Mouse (Mus musculus): ENCODE measurements around the gene Slc28a1. TPM values are rescaled to one million over a fixed set of nuclear protein-coding genes. Genes with fewer than 3 reads are reported as not detected.

Slc28a1 gene
- polyA plus RNA-seq, 1 experiment: not detected

DNA sequence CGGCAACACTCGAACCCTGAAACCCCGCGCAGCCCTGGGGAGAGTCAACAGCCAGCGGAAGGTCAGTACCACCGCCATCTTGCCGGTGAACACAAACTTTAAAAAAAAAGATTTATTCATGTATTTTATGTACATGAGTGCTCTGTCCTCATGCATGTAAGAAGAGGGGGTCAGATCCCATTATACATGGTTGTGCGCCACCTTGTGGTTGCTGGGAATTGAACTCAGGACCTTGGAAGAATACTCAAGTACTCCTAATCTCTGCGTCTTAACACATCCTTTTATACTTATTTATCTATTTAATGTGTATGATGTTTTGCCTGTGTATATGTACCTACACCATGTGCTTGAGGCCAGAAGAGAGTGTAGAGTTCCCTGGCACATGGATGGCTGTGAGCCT lies 47.1 kb downstream of the Slc28a1 start:
- no peak overlapping the region for H3K4me2 ChIP-seq (ENCODE audit: low read depth)
- no peak overlapping the region for H3ac ChIP-seq (ENCODE audit: control insufficient read depth, insufficient read length)
- H3K79me2 ChIP-seq (ENCODE audit: control insufficient read depth, insufficient read depth): no peaks in the 10 kb centered on the region
- TF ChIP-seq CEBPB (IDR thresholded peaks at IDR 0.05; ENCODE audit: insufficient read depth, poor library complexity, severe bottlenecking) (no peak), TCF12 (IDR thresholded peaks at IDR 0.05; ENCODE audit: insufficient read depth, poor library complexity, severe bottlenecking) (no peak), MYOD1 (IDR thresholded peaks at IDR 0.05; ENCODE audit: control insufficient read depth in 1 of 3, insufficient read length in 2 of 3, low read depth in 2 of 3) (no peak), TCF3 (IDR thresholded peaks at IDR 0.05; ENCODE audit: insufficient read length, low read depth) (no peak), E2F4 (IDR thresholded peaks at IDR 0.05; ENCODE audit: insufficient read depth) (no peak), SRF (IDR thresholded peaks at IDR 0.05; ENCODE audit: control insufficient read depth, insufficient read length, low read depth) (no peak), POLR2A (IDR thresholded peaks at IDR 0.05; ENCODE audit: insufficient read length, low read depth) (no peak), USF1 (IDR thresholded peaks at IDR 0.05; ENCODE audit: low read depth) (no peak), REST (IDR thresholded peaks at IDR 0.05; ENCODE audit: insufficient read depth, insufficient read length) (no peak), POLR2AphosphoS2 (IDR thresholded peaks at IDR 0.05; ENCODE audit: insufficient read length, low read depth) (no peak), MAX (IDR thresholded peaks at IDR 0.05; ENCODE audit: low read depth) (no peak), MYOG (IDR thresholded peaks at IDR 0.05; ENCODE audit: control insufficient read depth in 1 of 3, insufficient read depth in 1 of 3, insufficient read length in 2 of 3, low read depth in 2 of 3) (no peak)
- no peak overlapping the region for H3K4me3 ChIP-seq
- H3K27me3 ChIP-seq (ENCODE audit: control insufficient read depth, insufficient read depth, insufficient read length): peaks cover 5% of the 10 kb centered on the region
- no peaks in the 10 kb centered on the region for H3K36me3 ChIP-seq (ENCODE audit: control insufficient read depth, insufficient read depth)

DNA sequence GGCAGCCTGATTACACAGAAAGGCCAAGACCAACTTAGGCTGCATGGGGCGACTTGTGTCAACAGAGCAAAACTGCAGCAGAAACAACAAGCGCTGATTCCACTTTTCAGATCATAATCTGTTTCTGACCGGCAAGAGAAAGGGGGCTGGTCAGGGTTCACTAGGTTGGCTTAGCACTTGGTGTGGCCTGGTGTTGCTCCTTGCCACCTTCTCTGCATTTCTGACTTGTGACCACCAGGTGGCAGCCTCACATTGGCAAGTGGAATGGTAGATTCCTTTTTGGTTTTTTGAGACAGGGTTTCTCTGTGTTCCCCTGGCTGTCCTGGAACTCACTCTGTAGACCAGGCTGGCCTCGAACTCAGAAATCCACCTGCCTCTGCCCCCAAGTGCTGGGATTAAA lies 47.7 kb downstream of the Slc28a1 start:
- Histone ChIP-seq H3K27me3 (ENCODE audit: control insufficient read depth, insufficient read depth, insufficient read length) (no peaks in the 10 kb centered on the region), H3K4me2 (ENCODE audit: low read depth) (no peak overlapping the region), H3ac (ENCODE audit: control insufficient read depth, insufficient read length) (no peak overlapping the region), H3K79me2 (ENCODE audit: control insufficient read depth, insufficient read depth) (no peaks in the 10 kb centered on the region), H3K36me3 (ENCODE audit: control insufficient read depth, insufficient read depth) (no peaks in the 10 kb centered on the region), H3K4me3 (no peak overlapping the region)
- TF ChIP-seq REST (IDR thresholded peaks at IDR 0.05; ENCODE audit: insufficient read depth, insufficient read length) (no peak), E2F4 (IDR thresholded peaks at IDR 0.05; ENCODE audit: insufficient read depth) (no peak), POLR2A (IDR thresholded peaks at IDR 0.05; ENCODE audit: insufficient read length, low read depth) (no peak), USF1 (IDR thresholded peaks at IDR 0.05; ENCODE audit: low read depth) (no peak), TCF12 (IDR thresholded peaks at IDR 0.05; ENCODE audit: insufficient read depth, poor library complexity, severe bottlenecking) (no peak), CEBPB (IDR thresholded peaks at IDR 0.05; ENCODE audit: insufficient read depth, poor library complexity, severe bottlenecking) (no peak), MYOD1 (IDR thresholded peaks at IDR 0.05; ENCODE audit: control insufficient read depth in 1 of 3, insufficient read length in 2 of 3, low read depth in 2 of 3) (no peak), TCF3 (IDR thresholded peaks at IDR 0.05; ENCODE audit: insufficient read length, low read depth) (no peak), SRF (IDR thresholded peaks at IDR 0.05; ENCODE audit: control insufficient read depth, insufficient read length, low read depth) (no peak), MAX (IDR thresholded peaks at IDR 0.05; ENCODE audit: low read depth) (no peak), MYOG (IDR thresholded peaks at IDR 0.05; ENCODE audit: control insufficient read depth in 1 of 3, insufficient read depth in 1 of 3, insufficient read length in 2 of 3, low read depth in 2 of 3) (no peak)

DNA sequence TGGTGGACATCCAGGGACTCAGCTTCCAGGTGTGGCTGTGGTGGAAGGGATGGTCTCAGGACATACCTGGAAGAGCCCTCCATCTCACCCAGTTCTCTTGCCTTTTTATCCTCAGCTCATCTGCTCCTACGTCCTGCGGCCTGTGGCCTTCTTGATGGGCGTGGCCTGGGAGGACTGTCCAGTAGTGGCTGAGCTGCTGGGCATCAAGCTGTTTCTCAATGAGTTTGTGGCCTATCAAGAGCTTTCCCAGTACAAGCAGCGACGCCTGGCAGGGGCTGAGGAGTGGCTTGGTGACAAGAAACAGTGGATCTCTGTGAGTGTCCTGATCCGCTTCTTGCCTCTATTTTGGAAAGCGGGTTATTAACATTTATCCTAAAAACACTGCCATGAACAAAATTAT lies 49.8 kb downstream of the Slc28a1 start:
- no peaks in the 10 kb centered on the region for H3K36me3 ChIP-seq (ENCODE audit: control insufficient read depth, insufficient read depth)
- no peaks in the 10 kb centered on the region for H3K79me2 ChIP-seq (ENCODE audit: control insufficient read depth, insufficient read depth)
- TF ChIP-seq POLR2A (IDR thresholded peaks at IDR 0.05; ENCODE audit: insufficient read length, low read depth): no peak
- no peak for TF ChIP-seq CEBPB (IDR thresholded peaks at IDR 0.05; ENCODE audit: insufficient read depth, poor library complexity, severe bottlenecking)
- TF ChIP-seq MYOD1 (IDR thresholded peaks at IDR 0.05; ENCODE audit: control insufficient read depth in 1 of 3, insufficient read length in 2 of 3, low read depth in 2 of 3): no peak
- no peak for TF ChIP-seq USF1 (IDR thresholded peaks at IDR 0.05; ENCODE audit: low read depth)
- no peak for TF ChIP-seq TCF3 (IDR thresholded peaks at IDR 0.05; ENCODE audit: insufficient read length, low read depth)
- TF ChIP-seq TCF12 (IDR thresholded peaks at IDR 0.05; ENCODE audit: insufficient read depth, poor library complexity, severe bottlenecking): no peak
- no peak for TF ChIP-seq MYOG (IDR thresholded peaks at IDR 0.05; ENCODE audit: control insufficient read depth in 1 of 3, insufficient read depth in 1 of 3, insufficient read length in 2 of 3, low read depth in 2 of 3)
- no peak for TF ChIP-seq E2F4 (IDR thresholded peaks at IDR 0.05; ENCODE audit: insufficient read depth)
- no peak for TF ChIP-seq REST (IDR thresholded peaks at IDR 0.05; ENCODE audit: insufficient read depth, insufficient read length)

DNA sequence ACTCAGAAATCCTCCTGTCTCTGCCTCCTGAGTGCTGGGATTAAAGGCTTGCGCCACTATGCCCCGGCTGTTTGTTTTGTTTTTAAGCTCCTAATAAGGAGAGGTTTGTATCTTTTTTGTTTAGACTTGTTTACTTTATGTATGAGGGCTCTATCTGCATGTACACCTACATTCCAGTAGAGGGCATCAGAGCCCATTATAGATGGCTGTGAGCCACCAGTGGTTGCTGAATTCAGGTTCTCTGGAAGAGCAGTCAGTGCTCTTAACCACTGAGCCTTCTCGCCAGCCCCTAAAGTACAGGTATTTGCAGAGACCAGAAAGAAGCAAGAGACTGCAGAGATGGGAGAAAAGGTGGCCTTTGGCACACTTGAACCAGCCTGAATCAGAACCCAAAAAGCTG lies 52.5 kb downstream of the Slc28a1 start:
- Histone ChIP-seq H3ac (ENCODE audit: control insufficient read depth, insufficient read length) (no peak overlapping the region), H3K36me3 (ENCODE audit: control insufficient read depth, insufficient read depth) (no peaks in the 10 kb centered on the region), H3K79me2 (ENCODE audit: control insufficient read depth, insufficient read depth) (no peaks in the 10 kb centered on the region), H3K4me3 (no peak overlapping the region), H3K27me3 (ENCODE audit: control insufficient read depth, insufficient read depth, insufficient read length) (no peaks in the 10 kb centered on the region), H3K4me2 (ENCODE audit: low read depth) (no peak overlapping the region)
- TF ChIP-seq MAX (IDR thresholded peaks at IDR 0.05; ENCODE audit: low read depth): no peak
- no peak for TF ChIP-seq TCF12 (IDR thresholded peaks at IDR 0.05; ENCODE audit: insufficient read depth, poor library complexity, severe bottlenecking)
- TF ChIP-seq USF1 (IDR thresholded peaks at IDR 0.05; ENCODE audit: low read depth): no peak

More for the DNA sequence above, 49.8 kb downstream of the Slc28a1 start:
- no peak overlapping the region for H3K4me3 ChIP-seq
- H3ac ChIP-seq (ENCODE audit: control insufficient read depth, insufficient read length): no peak overlapping the region
- no peak overlapping the region for H3K4me2 ChIP-seq (ENCODE audit: low read depth)
- H3K27me3 ChIP-seq (ENCODE audit: control insufficient read depth, insufficient read depth, insufficient read length): no peaks in the 10 kb centered on the region

DNA sequence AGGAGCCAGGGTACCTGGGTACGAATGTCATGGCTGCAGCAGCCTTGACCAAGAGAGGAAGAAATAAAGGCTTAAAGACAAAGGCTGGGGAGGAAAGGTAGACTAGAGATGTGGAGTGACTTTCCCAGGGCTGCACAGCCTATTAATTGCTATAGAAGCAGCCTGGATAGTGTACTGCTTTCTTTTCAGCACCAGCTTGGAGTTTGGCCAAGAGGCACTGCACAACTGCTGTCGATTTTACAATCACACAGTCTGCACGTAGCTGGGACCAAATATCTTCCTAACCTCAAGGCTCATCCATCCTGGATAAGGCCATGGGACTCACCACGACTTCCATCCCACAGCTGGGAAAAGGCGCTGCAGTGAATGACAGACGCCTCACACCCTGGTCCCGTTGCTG lies 54.8 kb downstream of the Slc28a1 start:
- Histone ChIP-seq H3K27me3 (ENCODE audit: control insufficient read depth, insufficient read depth, insufficient read length) (no peaks in the 10 kb centered on the region), H3K4me2 (ENCODE audit: low read depth) (no peak overlapping the region), H3K4me3 (no peak overlapping the region), H3K79me2 (ENCODE audit: control insufficient read depth, insufficient read depth) (no peaks in the 10 kb centered on the region), H3K36me3 (ENCODE audit: control insufficient read depth, insufficient read depth) (no peaks in the 10 kb centered on the region), H3ac (ENCODE audit: control insufficient read depth, insufficient read length) (no peak overlapping the region)
- TF ChIP-seq MYOG (IDR thresholded peaks at IDR 0.05; ENCODE audit: control insufficient read depth in 1 of 3, insufficient read depth in 1 of 3, insufficient read length in 2 of 3, low read depth in 2 of 3) (no peak), TCF12 (IDR thresholded peaks at IDR 0.05; ENCODE audit: insufficient read depth, poor library complexity, severe bottlenecking) (no peak), SRF (IDR thresholded peaks at IDR 0.05; ENCODE audit: control insufficient read depth, insufficient read length, low read depth) (no peak), E2F4 (IDR thresholded peaks at IDR 0.05; ENCODE audit: insufficient read depth) (no peak), USF1 (IDR thresholded peaks at IDR 0.05; ENCODE audit: low read depth) (no peak), POLR2A (IDR thresholded peaks at IDR 0.05; ENCODE audit: insufficient read length, low read depth) (no peak), MYOD1 (IDR thresholded peaks at IDR 0.05; ENCODE audit: control insufficient read depth in 1 of 3, insufficient read length in 2 of 3, low read depth in 2 of 3) (no peak), POLR2AphosphoS2 (IDR thresholded peaks at IDR 0.05; ENCODE audit: insufficient read length, low read depth) (no peak), REST (IDR thresholded peaks at IDR 0.05; ENCODE audit: insufficient read depth, insufficient read length) (no peak), MAX (IDR thresholded peaks at IDR 0.05; ENCODE audit: low read depth) (no peak), TCF3 (IDR thresholded peaks at IDR 0.05; ENCODE audit: insufficient read length, low read depth) (no peak), CEBPB (IDR thresholded peaks at IDR 0.05; ENCODE audit: insufficient read depth, poor library complexity, severe bottlenecking) (no peak)

Data from myocyte (in vitro differentiated cells).